Mouse (Mus musculus) right cerebral cortex, postnatal 10 days (tissue): ENCODE data around the gene Gm5741.

Experiments used
- DNase-seq, 2 experiments: peaks; one replicate each; pipeline ENCODE4 v3.0.0; 2021; ENCODE audit warnings: low spot score in 2 of 2

Gene Gm5741

DNA sequence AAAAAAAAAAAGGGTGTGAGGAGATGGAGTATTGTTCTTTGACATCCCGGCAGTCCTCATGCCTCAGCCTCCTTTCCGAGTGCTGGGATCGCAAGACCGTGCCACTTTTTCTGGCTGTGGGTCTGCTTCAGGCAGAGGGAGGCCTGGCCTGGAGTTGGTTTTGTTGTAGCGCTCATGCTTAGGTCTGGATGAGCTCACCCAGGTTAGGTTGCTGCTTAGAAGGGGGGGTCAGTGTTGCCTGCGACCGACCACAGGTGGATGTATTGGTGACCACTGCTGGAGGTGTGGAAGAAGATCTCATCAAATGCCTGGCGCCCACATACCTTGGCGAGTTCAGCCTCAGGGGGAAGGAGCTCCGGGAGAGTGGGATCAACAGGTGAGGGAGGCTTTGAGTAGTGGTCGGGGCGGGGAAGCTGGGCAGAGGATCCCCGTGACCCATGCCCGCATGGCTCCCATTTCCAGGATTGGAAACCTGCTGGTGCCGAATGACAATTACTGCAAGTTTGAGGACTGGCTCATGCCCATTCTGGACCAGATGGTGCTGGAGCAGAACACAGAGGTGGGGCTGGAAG, 5.3 kb upstream of the Gm5741 start:
- DNase-seq: peak in 1 of 2 experiments; percentile 38

DNA sequence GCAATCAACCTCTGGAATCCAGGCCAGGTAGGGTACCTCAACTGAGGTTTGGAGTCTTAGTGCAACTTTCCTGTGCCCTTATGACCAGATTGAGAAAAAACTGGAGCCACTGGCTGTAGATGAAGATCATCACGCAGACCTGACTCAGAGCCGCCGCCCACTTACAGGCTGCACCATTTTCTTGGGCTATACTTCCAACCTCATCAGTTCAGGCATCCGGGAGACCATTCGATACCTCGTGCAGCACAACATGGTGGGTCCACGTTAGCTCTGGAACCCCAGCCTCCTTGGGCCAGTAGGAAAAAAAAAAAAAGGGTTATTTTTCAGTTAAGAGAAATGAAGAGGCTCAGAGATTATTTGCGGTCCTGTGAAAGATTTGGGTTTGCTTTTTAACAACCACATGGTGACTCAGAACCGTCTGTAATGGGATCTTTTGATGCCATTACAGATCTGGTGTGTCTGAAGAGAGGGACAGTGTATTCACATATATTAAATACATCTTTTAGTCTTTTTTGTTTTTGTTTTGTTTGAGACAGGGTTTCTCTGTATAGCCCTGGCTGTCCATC, 4.7 kb upstream of the Gm5741 start:
- DNase-seq: peak in 1 of 2 experiments; percentile 60

DNA sequence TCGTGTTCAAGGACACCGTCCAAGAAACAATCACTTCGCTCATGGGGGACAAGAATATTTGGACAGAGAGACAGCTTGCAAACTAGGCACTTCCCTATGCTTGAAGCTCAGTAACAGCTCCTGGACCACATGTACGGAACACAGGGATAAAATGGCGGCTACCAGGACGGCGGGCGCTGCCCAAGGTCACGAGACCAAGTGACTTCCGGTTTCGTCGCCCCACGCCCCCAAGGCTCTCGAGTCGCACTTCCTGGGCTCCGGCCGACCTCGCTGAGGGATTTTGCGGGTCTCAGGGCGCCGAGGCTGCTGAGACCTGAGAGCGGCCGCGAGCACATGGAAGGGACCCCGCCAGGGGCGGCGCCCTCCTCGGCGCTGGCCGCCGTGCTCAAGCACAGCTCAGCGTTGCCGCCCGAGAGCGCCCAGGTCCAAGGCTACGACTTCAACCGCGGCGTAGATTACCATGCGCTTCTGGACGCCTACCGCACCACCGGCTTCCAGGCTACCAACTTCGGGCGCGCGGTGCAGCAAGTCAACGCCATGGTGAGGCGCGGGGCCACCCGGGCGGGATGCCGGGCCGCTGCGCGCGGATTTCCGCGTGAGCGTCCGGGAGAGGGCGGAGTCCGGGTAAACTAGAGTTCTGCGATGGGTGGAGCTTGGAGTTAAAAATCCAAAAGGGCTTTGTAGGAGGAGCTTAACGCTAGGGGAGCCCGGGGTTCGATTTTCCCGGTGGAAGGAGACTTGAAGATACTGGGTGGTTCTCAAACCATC, 3.9 kb upstream of the Gm5741 start, which contains the start of gene Dhps:
Gene Dhps, plus strand, starts transcription at position 244 of the 768 bp plus-strand sequence.
- DNase-seq: peak; percentile 96

DNA sequence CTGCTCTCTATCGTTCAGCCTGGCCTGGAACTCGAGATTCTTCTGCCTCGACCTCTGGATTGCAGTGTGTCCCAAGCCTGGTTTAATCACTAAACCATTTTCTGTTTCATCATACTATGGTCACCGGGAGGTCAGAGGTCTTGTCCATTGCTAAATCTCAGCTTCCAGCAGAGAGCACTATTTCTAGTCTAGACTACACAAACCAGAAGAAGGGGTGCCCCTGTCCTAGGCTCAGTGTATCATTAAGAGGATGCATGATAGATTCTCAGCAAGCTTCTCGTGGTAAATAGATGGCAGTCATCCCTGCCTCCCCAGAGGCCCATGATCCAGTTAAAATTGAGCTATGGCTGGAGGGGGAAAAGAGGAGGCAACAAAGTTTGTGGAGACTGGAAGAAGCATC, 3.3 kb upstream of the Gm5741 start:
- no peak for DNase-seq

DNA sequence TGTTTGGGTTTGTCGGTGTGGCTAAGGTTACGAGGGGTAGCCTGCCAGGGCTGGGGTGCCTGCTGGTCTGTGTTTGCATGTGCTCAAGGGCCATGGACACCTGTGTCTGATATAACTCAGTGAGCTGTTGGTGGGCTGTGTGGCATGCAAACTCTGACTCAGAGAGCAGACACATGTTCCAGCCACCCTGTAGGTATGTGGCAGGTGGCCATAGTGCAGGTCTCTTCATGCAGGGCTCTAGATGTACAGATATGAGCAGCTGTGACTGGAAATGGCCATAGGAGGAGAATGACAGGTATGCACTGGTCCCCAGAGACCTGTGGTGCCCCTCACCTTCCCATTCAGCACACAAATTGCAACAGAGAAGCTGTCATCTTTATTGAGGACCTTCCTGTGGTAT, 627 bp downstream of the Gm5741 start:
- no peak for DNase-seq

DNA sequence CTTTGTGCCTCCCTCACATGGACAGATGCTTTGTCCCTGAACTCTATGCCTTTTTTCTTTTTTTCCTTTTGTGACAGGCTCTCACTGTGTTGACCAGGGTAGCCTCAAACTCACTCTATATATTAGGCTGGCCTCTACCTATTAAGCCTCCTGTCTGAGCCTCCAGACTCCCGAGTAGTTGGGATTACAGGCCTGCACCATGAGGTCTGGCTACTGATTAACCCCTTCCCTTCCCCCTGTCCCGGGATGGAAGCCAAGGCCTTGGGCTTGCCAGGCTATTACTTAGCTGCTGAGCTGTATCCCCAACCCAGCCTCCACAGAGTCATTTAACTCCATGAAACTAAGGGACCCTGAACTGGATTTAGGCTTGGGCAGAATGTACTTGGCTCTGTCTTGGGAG, 2.6 kb downstream of the Gm5741 start:
- no peak for DNase-seq

DNA sequence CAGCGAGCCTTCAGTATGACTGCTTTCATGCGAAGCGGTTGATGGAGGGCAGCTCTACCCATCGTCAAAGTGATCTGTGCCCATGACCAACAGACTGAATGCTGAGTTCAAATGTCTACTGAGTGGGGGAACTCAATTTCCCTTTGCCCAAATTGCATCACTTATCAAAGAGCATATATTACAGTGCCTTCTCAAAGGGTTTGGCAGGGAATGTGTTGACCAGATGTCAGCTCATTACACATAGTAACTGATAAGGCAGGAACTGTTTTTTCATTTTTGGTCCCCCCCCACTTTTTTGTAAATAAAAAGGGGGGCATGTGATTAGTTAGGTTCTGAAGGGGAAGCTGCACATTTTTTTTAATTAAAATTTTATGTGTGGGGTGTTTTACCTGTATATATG, 5.2 kb downstream of the Gm5741 start:
- no peak for DNase-seq

DNA sequence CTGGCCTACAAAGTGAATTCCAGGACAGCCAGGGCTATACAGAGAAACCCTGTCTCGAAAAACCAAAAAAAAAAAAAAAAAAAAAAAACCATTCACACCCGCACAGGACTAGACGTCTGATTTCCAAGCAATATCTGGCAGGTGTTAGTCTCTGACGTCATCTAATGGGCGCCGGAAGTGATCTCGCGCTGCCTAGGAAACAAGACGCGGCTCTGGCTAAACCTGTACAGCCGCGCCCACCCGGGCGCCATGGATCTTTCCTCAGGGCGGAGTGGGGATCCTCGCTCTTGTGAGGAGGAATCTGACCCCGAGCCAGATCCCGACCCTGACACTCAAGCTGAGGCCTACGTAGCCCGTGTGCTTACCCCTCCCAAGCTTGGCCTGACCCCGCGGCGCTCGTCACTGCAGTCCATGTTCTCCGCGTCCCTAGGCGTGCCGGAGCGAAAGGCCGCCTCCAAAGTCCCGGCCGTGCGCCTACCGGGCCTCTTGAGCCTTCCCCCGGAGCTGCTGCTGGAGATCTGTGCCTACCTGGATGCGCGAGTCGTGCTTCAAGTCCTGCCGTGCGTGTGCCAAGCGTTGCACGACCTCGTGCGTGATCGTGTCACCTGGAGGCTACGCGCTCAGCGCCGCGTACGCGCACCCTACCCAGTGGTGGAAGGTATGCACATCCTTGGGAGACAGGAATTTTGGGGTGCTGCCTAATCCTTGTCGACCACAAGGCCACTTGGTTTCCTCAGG, 7.7 kb downstream of the Gm5741 start, which contains the start of gene Fbxw9:
Gene Fbxw9, plus strand, starts transcription at position 177 of the 738 bp plus-strand sequence.
- peak; percentile 94 to 97 for DNase-seq

DNA sequence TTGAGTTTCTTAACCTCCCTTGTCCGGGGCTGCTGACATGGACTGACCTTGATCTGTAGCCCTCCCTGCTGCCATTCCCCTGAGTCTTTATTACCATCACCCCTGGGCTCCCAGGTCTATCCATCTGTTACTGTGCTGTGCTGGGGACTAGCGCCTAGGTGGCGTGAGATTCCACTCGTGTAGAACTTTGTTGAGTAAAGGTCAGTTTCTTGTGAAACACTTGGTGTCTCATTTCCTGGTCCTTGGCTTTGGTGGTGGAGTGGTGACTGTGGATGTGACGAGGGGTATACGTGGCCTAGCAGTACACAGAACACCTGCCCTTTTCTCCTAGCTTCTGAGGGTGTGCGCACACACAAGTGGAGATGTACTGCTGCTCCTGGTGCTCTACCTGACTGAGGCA, 10.4 kb downstream of the Gm5741 start:
- no peak for DNase-seq

DNA sequence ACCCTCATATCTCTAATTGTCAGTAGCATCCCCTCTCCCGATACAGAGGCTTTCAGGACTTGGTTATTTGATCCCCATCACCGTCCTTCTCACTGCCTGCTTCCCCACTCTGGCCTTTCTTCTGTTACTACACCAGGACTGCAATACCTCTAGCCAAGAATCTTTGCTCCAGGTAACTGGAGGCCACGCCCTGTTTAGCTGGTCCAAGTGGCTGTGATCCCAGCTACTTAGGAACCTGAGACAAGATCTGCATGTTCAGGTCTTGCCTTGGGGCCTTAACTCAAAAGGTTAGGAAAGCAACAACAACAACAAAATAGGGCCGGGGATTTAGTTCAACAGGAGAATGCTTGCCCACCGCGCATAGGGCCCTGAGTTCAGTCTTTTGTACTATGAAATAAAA, 24.2 kb downstream of the Gm5741 start:
- DNase-seq: no peak

DNA sequence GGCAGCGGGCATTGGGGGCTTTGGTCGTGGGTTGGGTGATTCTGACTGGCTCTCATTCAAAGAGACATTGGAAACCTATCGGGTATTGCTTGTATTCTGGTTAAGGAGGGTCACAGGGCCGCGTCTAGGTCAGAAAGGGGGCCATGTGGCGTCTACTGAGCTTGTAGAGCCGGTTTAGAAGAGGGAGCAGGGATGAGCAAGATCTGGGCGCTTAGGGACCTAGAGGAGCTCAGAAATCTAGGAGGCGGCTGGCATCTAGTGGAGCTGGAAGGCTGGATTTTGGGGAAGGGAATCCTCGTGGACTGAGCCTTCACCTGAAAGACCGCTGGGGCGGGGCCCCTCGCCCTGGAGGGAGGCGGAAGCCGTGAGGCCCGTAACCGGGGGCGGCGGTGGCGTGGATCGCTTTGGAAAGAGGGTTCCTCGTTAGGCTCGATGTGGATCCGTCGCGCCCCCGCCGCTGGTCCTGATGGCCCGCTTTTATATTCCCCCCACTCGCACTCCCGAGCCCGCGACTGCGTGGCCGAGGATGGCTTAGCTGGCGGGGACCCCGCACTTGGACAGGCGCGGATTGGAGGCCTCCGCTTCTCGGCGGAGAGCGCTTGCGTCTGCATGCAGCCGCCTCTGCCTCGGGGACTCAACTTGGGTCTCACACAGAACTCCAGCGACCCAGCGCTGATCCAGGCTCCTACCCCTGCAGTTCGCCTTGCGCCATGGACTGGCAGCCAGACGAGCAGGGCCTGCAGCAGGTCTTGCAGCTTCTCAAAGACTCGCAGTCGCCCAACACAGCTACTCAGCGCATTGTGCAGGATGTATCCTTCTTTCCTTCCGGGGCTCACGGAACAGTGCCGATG, 29.9 kb downstream of the Gm5741 start:
- peak; percentile 61 to 67 for DNase-seq

DNA sequence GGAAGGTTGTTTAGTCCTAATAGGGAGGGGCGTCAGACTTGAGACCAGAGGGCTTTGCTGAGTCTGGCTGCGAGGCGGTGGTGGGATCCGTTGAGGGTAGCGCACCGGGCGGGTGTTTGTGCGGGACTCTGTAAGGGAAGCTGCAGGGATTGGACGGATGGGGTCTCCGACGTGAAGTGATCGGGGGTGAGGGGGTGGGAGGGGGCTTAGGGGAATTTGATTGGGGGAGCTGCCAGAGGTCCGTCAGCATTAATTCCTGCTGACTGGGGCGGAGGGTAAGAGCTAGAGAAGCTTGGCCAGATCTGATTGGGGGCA, 30.5 kb downstream of the Gm5741 start:
- no peak for DNase-seq

DNA sequence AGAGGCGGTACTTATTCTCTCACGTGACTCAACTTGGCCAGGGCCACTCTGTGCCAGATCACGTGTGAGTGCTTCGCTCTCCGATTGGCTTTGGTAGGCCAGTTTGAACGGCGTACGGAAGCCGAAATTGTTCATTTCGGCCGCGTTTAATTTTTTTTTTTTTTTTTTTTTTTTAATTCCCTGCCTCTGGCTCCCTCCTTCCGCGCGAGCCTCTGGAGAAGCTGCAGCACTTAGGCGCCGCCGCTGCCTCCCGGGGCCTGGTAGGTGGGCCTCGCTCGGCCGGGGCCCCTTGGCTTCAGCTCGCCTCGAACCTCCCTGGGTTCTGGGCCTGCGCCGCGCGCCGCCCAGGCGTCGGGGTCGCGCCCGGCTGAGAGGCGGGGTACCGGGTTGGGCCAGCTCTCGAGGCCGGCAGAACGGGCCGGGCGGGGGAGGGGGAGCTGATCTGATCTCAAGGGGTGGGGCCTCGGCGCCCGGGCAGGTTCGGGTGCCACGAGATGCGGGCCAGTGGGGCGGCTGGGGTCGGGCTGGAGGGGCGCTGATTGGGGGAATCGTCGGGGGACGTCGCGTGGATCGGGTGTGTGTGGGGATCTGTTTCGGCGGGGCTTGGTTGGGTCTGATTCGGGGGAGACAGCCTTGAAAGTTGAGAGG, 30.9 kb downstream of the Gm5741 start, which contains the start of gene Tnpo2:
Gene Tnpo2, plus strand, starts transcription at position 198 of the 648 bp plus-strand sequence.
- DNase-seq: peak; percentile 96 to 98

DNA sequence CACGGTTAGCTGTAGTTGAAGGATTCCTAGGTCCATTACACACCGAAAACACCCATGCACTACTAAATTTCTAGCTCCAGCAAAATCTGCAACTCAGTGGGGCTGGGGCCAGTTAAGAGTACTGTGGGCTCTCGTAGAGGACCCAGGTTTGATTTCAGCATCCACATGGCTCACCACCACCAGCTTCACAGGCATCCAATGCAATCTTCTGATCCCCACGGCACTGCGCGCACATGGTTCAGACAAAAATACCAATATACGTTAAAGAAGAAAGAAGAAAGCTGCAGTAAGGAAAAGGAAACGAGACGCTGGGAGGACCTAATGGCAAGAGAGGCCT, 31.4 kb downstream of the Gm5741 start:
- no peak for DNase-seq

DNA sequence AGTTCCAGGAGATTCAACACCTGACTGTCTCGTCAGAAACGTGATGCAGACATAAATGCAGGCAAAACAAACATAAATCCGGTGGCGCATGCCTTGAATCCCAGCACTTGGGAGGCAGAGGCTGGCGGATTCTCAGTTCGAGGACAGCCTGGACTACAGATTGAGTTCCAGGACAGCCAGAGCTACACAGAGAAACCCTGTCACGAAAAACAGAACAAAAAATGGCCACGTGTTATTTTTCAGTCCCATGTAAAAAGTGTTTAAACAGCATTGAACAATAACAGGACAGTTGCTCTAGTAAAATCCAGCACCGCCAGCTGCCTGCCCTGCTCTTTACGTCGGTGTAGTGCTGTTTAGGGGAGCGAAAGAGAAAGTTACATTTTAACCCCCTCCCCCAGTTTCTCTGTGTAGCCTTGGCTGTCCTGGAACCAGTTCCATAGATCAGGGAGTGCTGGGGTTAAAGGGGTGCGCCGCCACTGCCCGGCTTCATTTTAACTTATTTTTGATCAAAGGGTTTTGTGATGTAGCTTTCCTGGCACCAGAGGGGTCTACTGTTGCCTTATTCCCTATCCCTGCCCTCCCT, 32.0 kb downstream of the Gm5741 start:
- DNase-seq: no peak

DNA sequence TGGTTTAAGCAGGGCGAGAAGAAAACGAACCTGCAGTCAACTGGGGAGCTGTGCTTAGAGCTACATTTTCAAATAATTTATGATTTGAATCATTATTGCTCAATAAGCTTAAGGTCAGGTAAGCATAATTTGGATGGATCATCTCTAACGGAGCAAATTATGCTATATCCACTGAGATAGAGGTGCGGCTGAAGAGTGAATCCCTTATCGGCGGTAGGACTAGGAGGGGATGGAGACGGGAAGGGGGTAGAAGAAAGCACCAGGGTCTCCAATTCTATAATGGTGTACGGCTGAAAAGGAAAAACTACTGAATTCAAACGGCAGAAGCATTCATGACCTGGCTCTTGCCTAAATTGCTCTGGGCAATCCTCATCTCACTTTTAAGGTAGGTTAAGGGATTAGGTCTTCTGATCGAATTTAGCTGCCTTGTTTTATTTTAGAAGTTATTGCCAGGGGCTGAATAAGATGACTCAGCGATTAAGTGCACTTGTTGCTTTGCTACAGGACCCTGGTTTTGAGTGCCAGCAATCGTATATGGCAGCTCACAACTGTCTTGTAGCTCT, 32.5 kb downstream of the Gm5741 start:
- no peak for DNase-seq

DNA sequence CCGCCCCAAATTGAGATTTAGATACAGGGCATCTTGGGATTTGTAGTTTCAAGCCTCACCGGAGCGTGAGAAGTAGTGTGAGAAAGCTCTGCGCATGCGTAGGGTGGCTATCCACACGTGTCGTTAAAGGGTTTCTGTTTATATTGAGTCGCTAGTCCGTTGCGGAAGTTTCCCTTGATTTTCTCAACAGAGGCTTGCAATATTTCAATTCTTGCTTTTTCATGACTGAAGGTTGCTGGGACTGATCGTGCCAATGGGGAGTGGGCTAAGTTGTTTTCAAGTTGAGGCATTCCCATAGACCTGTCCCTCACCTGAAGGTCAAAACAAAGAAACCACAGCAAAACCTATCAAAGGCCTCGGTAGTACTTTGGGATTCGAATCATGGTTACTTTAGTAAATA, 33.0 kb downstream of the Gm5741 start:
- DNase-seq: peak; percentile 88 to 90

DNA sequence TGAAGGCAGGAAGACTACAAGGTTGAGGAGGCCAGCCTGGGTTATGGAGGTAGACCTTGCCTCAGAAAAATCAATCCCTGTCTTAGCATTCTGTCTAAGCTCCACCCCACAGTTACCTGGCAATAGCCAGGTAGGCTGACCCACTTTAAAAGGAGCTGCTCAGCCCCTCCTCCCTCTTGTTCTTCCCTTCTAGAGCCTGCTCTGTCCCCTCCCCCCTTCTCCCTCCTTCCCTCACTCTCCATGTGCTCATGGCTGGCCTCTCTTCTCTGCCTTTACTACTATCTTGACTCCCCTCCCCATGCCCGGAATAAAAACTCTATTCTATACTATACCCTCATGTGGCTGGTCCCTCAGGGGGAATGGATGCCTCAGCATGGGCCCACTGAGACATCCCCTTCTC, 33.9 kb downstream of the Gm5741 start:
- DNase-seq: no peak

DNA sequence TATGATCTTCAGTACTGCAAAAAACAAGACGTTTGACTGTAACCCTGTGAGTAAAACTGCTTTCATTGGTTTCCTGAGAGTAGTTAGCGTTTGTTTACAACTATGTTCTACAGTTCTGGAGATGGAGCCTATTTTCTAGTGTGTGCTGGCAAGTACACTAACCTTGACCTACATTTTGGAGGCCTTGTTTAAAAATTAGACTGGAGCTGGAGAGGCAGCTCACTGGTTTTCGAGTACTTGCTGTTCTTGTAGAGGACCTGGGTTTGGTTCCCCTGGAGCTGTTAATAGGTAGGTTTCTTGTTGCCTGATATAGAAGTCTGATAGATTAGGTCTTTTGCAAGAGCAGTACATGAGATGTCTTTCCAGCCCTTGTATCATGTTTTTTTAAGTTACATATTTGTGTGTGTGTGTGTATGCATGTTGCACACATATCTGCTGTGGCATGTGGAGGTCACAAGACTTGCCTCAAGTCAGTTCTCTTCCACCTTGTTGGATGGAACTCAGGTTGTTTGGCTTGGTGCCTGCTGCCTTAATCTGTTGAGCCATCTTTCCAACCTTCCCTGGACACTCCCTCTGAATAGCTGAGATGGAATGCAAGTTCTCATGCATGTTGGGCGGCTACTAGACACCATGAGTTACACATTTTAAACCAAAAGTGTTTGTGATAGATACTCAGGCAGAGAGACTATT, 35.0 kb downstream of the Gm5741 start:
- no peak for DNase-seq

DNA sequence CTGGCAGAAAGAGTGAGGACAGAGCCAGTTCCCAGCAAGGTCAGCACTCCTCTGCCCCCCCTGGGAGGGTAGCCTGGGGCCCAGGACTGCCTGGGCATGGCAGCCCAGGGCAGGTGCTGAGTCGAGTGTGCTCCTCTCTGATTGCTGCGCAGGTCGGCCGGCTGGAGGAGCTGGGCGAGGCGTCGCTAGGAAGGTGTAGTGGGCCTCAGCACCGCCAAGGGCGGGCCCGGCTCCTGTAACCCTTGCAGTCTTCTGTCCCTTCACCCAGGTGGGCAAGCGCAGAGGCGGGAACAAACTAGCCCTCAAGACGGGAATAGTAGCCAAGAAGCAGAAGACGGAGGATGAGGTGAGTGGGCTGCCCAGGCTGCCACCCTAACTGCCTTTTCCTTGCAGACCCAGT, 38.5 kb downstream of the Gm5741 start:
- DNase-seq: no peak
